Mouse (Mus musculus) MEL (cell line): ENCODE data around the gene Slc22a15. TPM values are rescaled to one million over a fixed set of nuclear protein-coding genes. Genes with fewer than 3 reads are reported as not detected.

Experiments used
- DNase-seq: peaks from one replicate; pipeline ENCODE4 v3.0.0; 2011; ENCODE audit warnings: low read depth, low spot score
- H3K27ac ChIP-seq: 2 replicates; pipeline ENCODE4 v1.5.1; 2012; ENCODE audit warnings: low read depth, mild to moderate bottlenecking, control low read depth, low read length, moderate library complexity; ENCODE audit not compliant: control insufficient read depth
- H3K27me3 ChIP-seq, 2 experiments: fragments of 150-350 bp in 1 of 2; sonication (generic) in 1 of 2; 2 replicates each; pipeline ENCODE4 v1.6.1; 2012; ENCODE audit warnings: low read length in 2 of 2, mild to moderate bottlenecking in 2 of 2, improper control_type of control experiment in 1 of 2, moderate library complexity in 1 of 2; ENCODE audit not compliant: insufficient read depth in 2 of 2, control insufficient read depth in 1 of 2
- H3K36me3 ChIP-seq, 2 experiments: 2 replicates each; pipeline ENCODE4 v1.6.1; 2012 to 2014; ENCODE audit warnings: low read length in 2 of 2, improper control_type of control experiment in 1 of 2, inconsistent platforms in 1 of 2, mild to moderate bottlenecking in 1 of 2; ENCODE audit not compliant: insufficient read depth in 2 of 2, control insufficient read depth in 1 of 2
- H3K4me1 ChIP-seq, 2 experiments: fragments of 150-350 bp in 1 of 2; sonication (generic) in 1 of 2; 2 replicates each; pipeline ENCODE4 v1.6.1; 2012; ENCODE audit warnings: low read length in 2 of 2, improper control_type of control experiment in 1 of 2, mild to moderate bottlenecking in 1 of 2; ENCODE audit not compliant: insufficient read depth in 2 of 2, control insufficient read depth in 1 of 2
- H3K4me3 ChIP-seq, 2 experiments: fragments of 150-350 bp in 1 of 2; sonication (generic) in 1 of 2; 2 replicates each; pipeline ENCODE4 v1.5.1; 2012; ENCODE audit warnings: low read depth in 2 of 2, low read length in 2 of 2, mild to moderate bottlenecking in 2 of 2, moderate library complexity in 2 of 2, control low read depth in 1 of 2, improper control_type of control experiment in 1 of 2; ENCODE audit not compliant: control insufficient read depth in 1 of 2, insufficient read depth in 1 of 2
- H3K79me2 ChIP-seq: 2 replicates; pipeline ENCODE4 v1.6.1; 2012; ENCODE audit warnings: mild to moderate bottlenecking, low read length, moderate library complexity; ENCODE audit not compliant: control insufficient read depth, poor library complexity, insufficient read depth
- H3K9ac ChIP-seq: 2 replicates; pipeline ENCODE4 v1.6.1; 2012; ENCODE audit warnings: low read depth, mild to moderate bottlenecking, control low read depth, low read length, moderate library complexity; ENCODE audit not compliant: control insufficient read depth, poor library complexity, severe bottlenecking
- H3K9me3 ChIP-seq: fragments of 150-350 bp; sonication (generic); replicated peaks from 2 replicates; pipeline ENCODE4 v1.6.1; 2012; ENCODE audit warnings: mild to moderate bottlenecking, low read length, improper control_type of control experiment, moderate library complexity; ENCODE audit not compliant: insufficient read depth
- BHLHE40 ChIP-seq: IDR thresholded peaks from 2 replicates; pipeline ENCODE4 v1.6.1; 2012; ENCODE audit warnings: low read depth, mild to moderate bottlenecking, inconsistent platforms, low read length, improper control_type of control experiment, borderline replicate concordance
- CHD1 ChIP-seq: IDR thresholded peaks from 2 replicates; pipeline ENCODE4 v1.6.1; 2012; ENCODE audit warnings: low read depth, mild to moderate bottlenecking, inconsistent platforms, low read length, improper control_type of control experiment
- CTCF ChIP-seq, 3 experiments: IDR thresholded peaks in 2 of 3; conservative IDR thresholded peaks in 1 of 3; 2 replicates each; pipeline ENCODE4 v1.5.1; 2011 to 2012; ENCODE audit warnings: low read length in 3 of 3, low read depth in 2 of 3, mild to moderate bottlenecking in 2 of 3, improper control_type of control experiment in 1 of 3, inconsistent platforms in 1 of 3, mixed read lengths in 1 of 3, moderate library complexity in 1 of 3; ENCODE audit not compliant: control insufficient read depth in 1 of 3, insufficient read depth in 1 of 3, poor library complexity in 1 of 3, severe bottlenecking in 1 of 3
- E2F4 ChIP-seq: IDR thresholded peaks from 2 replicates; pipeline ENCODE4 v1.6.1; 2011; ENCODE audit warnings: low read depth, low read length, improper control_type of control experiment, borderline replicate concordance
- EP300 ChIP-seq, 2 experiments: IDR thresholded peaks; 2 replicates each; pipeline ENCODE4 v1.6.1; 2011; ENCODE audit warnings: improper control_type of control experiment in 2 of 2, low read length in 2 of 2, low read depth in 1 of 2, mild to moderate bottlenecking in 1 of 2
- JUND ChIP-seq: IDR thresholded peaks from 2 replicates; pipeline ENCODE4 v1.6.1; 2011; ENCODE audit warnings: low read depth, mild to moderate bottlenecking, improper control_type of control experiment, low read length
- KAT2A ChIP-seq: conservative IDR thresholded peaks from 2 replicates; pipeline ENCODE4 v1.6.1; 2012; ENCODE audit warnings: low read depth, low read length, improper control_type of control experiment, inconsistent platforms
- MAX ChIP-seq: IDR thresholded peaks from 2 replicates; pipeline ENCODE4 v1.6.1; 2011; ENCODE audit warnings: low read length, improper control_type of control experiment
- MAZ ChIP-seq: IDR thresholded peaks from 2 replicates; pipeline ENCODE4 v1.6.1; 2012; ENCODE audit warnings: low read depth, mild to moderate bottlenecking, inconsistent platforms, low read length, improper control_type of control experiment
- NELFE ChIP-seq: IDR thresholded peaks from 2 replicates; pipeline ENCODE4 v1.6.1; 2011; ENCODE audit warnings: low read depth, low read length, improper control_type of control experiment
- NRF1 ChIP-seq: IDR thresholded peaks from 2 replicates; pipeline ENCODE4 v1.6.1; 2014; ENCODE audit warnings: low read depth, mild to moderate bottlenecking, inconsistent platforms, low read length, improper control_type of control experiment, moderate library complexity; ENCODE audit not compliant: poor library complexity, insufficient read depth, severe bottlenecking
- POLR2A ChIP-seq, 2 experiments: IDR thresholded peaks; 2 replicates each; pipeline ENCODE4 v1.6.1; 2011 to 2012; ENCODE audit warnings: low read length in 2 of 2, mild to moderate bottlenecking in 2 of 2, control low read depth in 1 of 2, improper control_type of control experiment in 1 of 2, low read depth in 1 of 2, moderate library complexity in 1 of 2; ENCODE audit not compliant: control insufficient read depth in 1 of 2, insufficient read depth in 1 of 2, poor library complexity in 1 of 2
- RAD21 ChIP-seq: IDR thresholded peaks from 2 replicates; pipeline ENCODE4 v1.6.1; 2011; ENCODE audit warnings: mild to moderate bottlenecking, low read depth, low read length, improper control_type of control experiment
- USF1 ChIP-seq: IDR thresholded peaks from 2 replicates; pipeline ENCODE4 v1.6.1; 2014; ENCODE audit warnings: low read depth, mild to moderate bottlenecking, inconsistent platforms, low read length, improper control_type of control experiment, moderate library complexity
- ZC3H11A ChIP-seq: IDR thresholded peaks from 2 replicates; pipeline ENCODE4 v1.6.1; 2012; ENCODE audit warnings: low read depth, mild to moderate bottlenecking, inconsistent platforms, low read length, improper control_type of control experiment
- polyA plus RNA-seq, 2 experiments: library from polyadenylated mRNA; stranded (reverse) in 1 of 2; unstranded in 1 of 2; fragments of >175 nt in 1 of 2; fragments of >200 nt in 1 of 2; gene quantifications; 2 replicates each; pipeline versions ENCODE4 v1.2.1 to v1.2.4; 2012; ENCODE audit warnings: low replicate concordance in 2 of 2, low read depth in 1 of 2; ENCODE audit not compliant: insufficient read length in 2 of 2, insufficient read depth in 1 of 2, missing spikeins in 1 of 2
- total RNA-seq: library from RNA; depleted of rRNA; stranded (reverse); fragments of 300-350 nt; gene quantifications from 2 replicates; pipeline ENCODE4 v1.2.3, GENCODE M21; 2012; rRNA removed

Slc22a15 gene
- total and polyA plus RNA-seq, 3 experiments, result 2.2 to 7.9 TPM; not detected in 1

DNA sequence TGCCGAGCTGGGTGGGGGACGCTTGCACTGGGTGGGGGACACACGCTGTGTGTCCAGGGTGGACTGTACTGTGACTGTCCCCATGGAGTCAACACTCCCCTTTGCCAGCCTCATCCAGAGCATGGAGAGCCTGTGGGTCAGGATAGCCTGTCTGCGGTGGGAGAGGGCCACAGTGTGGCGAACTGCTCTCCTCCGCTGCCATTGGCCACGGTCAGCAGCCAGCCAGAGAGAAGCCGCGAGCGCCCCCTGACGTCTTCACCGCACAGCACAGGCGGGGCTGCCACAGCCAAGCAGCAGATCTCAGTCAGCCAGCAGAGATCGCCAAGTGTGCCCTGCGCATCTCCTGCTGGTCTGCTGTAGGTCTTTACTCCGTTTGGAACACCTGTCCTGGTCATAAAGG, 118.1 kb downstream of the Slc22a15 start:
- DNase-seq, result no peak
- Histone ChIP-seq H3K9ac (no peak overlapping the region), H3K27me3 (no peaks in the 10 kb centered on the region), H3K27ac (no peak overlapping the region), H3K79me2 (no peaks in the 10 kb centered on the region), H3K4me1 (no peaks in the 10 kb centered on the region), H3K36me3 (no peaks in the 10 kb centered on the region), H3K4me3 (no peak overlapping the region), H3K9me3 (no peaks in the 10 kb centered on the region)
- TF ChIP-seq RAD21, result no peak
- no peak for TF ChIP-seq EP300 (IDR thresholded peaks at IDR 0.05; ENCODE audit: low read depth in 1 of 2, low read length in 2 of 2)
- TF ChIP-seq NRF1, result no peak
- no peak for TF ChIP-seq USF1
- TF ChIP-seq NELFE, result no peak
- TF ChIP-seq KAT2A, result no peak
- TF ChIP-seq ZC3H11A, result no peak
- TF ChIP-seq POLR2A (IDR thresholded peaks at IDR 0.05; ENCODE audit: control insufficient read depth in 1 of 2, insufficient read depth in 1 of 2, low read depth in 1 of 2, low read length in 2 of 2, poor library complexity in 1 of 2), result no peak
- no peak for TF ChIP-seq E2F4
- TF ChIP-seq BHLHE40, result no peak
- TF ChIP-seq JUND, result no peak
- no peak for TF ChIP-seq MAZ
- TF ChIP-seq CTCF (IDR thresholded peaks at IDR 0.05 in 2 of 3, conservative IDR thresholded peaks at IDR 0.05 in 1 of 3; ENCODE audit: control insufficient read depth in 1 of 3, insufficient read depth in 1 of 3, low read depth in 2 of 3, low read length in 3 of 3, poor library complexity in 1 of 3, severe bottlenecking in 1 of 3), result no peak
- no peak for TF ChIP-seq MAX
- TF ChIP-seq CHD1, result no peak

Other genes starting within 250 kb of the Slc22a15 start
- not detected in 2 replicates for gene Mab21l3, start 75.5 kb downstream of the Slc22a15 start, total RNA-seq
- gene Mab21l3, start 75.5 kb downstream of the Slc22a15 start, polyA plus RNA-seq, result under 1 TPM in 1 of 2 experiments, not detected in 1; 0.04 TPM
- not detected in 2 replicates for gene Nhlh2, start 85.6 kb upstream of the Slc22a15 start, total RNA-seq
- gene Nhlh2, start 85.6 kb upstream of the Slc22a15 start, polyA plus RNA-seq, result not detected
- gene Casq2, start 162.0 kb upstream of the Slc22a15 start, total RNA-seq, result not detected in 2 replicates
- gene Casq2, start 162.0 kb upstream of the Slc22a15 start, polyA plus RNA-seq, result not detected